Mouse (Mus musculus) cerebellum, postnatal 4 days (tissue): ENCODE measurements at regions not wholly inside any gene's neighbourhood (a gene's known extent, or its start where the extent isn't known, plus 50 kb on each side); places are given as distances from the start of the nearest gene placed in this dataset.

Experiments used
- DNase-seq, 2 experiments: peaks; one replicate each; pipeline ENCODE4 v3.0.0; 2022; ENCODE audit warnings: low spot score in 2 of 2, mixed read lengths in 1 of 2

DNA sequence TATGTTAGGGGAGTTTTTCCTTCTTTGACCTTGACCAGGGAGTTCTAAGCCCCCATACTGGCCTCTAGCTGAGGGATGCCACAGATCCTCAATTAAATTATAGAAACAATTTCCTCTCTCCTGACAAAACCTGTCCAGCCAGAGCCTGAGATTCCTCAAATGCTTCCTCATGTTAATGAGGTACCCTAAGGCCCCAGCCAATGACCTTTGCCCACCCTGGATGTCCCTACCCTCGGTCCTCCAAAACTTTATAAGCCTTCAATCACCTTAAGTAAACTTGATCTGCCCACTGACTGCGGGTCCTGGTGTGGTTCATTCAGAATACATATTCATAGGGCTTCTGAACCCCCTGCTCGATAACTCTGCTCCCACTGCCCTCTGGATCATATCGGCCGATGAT is 227.7 kb upstream of the Vstm2b start:
- no peak for DNase-seq

DNA sequence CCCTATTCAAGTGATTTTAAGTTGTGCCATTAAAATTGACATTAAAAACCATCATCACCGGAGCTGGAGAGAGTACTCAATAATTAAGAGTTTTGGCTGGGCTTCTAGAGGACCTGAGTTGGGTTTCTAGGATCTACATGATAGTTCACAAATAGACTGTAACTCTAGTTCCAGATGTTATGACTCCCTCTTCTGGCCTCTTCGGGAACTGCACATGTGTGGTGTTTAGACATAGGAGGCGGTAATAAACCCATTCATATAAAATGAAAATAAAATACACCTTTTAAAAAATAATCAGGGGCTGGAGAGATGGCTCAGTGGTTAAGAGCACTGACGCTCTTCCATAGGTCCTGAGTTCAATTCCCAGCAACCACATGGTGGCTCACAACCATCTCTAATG is 227.1 kb upstream of the Vstm2b start:
- no peak for DNase-seq

DNA sequence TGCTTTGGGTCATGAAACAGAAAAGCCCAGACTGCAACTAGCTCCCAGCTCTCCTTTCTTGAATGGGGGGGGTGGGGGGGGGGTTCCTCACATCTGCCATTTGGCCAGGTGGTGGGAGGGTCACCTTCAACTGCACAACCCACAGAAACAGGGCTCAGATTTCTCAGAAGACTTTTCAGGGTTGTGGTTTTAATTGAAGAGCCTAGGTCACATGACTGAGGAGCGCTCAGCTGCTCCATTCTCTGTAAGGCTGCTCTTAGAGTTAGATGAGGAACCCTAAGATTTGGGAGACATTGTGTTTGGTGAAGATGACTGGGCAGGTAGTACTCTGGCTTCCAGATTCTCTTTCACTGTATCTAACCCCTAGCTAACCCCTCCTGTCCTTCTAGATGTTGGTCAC is 225.8 kb upstream of the Vstm2b start:
- DNase-seq = no peak

DNA sequence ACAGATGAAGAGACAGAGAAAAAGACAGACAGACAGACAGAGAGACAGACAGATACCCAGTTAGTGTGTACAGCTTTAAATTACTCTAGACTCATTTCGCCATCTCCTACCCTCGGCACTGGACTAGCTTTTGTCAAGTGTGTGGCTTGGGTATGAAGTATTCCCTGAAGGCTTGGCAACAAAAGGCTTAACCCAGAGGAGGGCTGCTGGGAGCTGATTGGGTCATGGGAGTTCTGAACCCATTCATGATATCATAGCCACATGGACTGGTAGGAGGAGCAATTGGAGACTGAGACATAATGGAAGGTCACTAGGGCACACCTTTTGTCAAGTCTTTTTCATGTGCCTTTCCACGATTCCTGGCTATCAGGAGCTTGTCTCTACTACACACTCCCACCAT is 223.7 kb upstream of the Vstm2b start:
- no peak for DNase-seq

DNA sequence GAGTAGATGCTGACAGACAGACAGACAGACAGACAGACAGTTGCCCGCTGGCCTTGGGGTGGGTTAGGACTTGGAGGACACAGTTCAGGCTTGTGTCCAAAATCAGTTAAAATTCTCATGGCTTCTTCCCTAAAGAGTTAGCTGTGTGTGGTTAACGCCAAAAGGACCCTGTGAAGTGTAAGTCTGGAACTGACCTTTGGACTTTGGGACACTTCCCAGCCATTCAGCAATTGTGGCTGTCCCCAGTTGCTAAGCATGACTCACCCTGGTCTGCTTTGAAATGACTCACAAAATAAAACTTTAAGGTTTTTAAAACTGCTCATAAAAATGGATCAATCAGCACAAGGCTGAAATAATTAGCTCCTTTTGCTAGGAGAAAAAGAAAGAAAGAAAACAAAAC is 220.5 kb upstream of the Vstm2b start:
- DNase-seq = no peak

DNA sequence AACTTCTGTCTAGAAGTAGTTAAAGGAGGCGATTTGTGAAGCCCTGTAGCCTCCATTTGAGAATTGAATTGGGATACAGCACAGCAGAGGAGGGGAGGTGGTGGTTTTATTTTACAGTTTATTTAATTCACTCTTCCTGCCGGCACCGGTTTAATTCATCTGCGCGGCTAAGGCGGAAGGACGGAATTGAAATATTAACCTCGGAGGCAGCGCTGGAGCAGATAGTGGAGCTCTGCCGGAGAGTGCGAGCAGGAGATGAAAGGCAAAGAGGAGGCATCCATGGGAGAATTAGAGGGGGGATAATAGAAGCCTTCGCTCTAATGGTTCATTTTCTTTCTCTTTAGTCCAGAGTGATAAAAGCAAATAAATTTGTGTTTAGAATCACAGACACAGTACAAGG is 217.6 kb upstream of the Vstm2b start:
- DNase-seq = no peak

DNA sequence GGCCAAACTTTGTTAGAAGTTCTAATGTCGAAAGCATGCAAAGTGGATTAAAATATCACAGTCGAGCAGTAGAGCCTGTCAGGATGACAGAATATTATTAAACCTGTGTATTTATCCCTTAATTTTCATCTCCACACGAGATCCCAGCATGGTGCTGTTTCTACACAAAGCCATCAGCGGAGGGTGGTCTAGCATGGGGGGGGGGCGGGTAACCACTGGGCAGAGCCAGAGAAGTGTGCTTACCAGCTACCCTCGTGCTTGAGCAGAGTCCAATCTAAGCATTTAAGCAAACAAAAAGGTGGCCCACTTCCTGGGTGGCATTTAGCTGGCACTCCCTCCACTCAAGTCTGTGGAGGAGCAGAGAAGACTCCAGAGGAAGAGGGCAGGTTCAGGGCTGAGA is 217.1 kb upstream of the Vstm2b start:
- no peak for DNase-seq

DNA sequence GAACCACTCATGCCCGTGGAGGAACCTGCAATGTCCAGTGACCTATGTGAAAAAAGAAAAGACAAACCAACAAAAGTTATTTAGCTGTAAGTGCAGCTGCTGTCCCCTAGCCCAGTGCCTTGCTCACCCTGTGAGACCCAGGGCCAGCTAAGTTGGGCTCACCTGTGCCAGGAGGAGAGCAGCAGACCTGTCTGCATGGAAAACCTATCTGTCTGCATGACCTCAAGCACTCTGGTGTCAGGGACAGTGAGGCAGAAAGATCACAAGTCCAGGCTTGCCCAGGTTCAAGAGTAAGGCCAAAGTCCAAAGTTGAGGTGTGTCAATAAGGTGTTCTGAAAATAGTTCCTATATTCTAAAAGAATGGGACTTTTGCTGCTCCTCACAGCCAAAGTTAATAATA is 215.0 kb upstream of the Vstm2b start:
- no peak for DNase-seq

DNA sequence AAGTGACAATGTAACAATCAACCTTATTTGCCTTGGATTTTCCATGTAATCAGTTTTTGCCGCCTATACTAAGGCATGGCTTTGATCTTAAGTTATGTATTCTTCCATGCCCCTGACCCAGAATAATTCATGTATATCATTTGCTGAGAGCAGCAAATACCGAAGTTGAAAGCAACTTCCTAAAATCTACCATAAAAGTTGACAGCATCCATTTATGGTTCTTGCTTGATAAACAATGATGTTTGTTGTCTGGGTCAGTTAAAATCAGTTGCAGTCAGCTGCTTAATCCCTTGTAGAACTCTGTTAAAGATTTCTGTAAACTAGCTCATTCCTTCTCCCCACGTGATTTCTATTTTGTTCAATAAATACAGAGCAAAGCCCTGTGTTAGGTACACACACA is 214.5 kb upstream of the Vstm2b start:
- DNase-seq = no peak

DNA sequence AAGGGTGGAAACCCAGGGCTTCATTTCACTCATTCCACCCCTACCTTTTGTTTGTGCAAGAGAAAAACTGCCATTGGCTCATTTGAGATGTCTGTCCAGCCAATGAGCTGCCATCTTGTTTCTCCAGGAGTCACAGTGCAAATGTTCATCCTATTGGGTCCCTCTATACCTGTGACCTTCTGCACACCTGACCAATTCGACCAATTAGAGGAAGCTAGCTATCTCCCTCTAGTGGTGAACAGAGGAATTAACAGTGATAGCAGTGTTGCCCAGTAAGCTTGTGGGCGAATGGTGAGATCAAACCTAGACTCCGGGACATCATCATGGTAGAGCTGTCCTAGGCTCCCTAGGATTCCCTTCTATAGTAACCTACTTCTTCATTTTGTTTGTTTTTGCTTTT is 211.1 kb upstream of the Vstm2b start:
- no peak for DNase-seq

DNA sequence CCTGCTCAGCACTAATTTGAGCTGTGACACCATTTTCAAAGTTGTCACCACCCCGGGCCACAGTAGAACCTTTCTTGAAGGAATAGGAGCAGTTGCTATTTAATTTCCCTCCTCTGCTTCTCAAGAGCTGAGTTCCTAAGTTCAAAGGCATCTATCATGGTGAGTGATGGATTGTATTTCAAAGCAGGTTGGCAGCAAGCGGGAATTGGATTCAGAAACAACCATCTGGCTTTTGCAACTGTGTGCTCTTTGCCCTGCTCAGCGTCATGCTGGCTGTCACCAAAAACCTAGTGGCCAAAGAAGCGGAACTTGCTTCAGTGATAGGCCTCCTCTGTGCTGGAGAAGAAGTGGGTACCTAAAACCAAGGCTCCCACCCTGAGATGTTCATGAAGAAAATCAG is 209.6 kb upstream of the Vstm2b start:
- no peak for DNase-seq

DNA sequence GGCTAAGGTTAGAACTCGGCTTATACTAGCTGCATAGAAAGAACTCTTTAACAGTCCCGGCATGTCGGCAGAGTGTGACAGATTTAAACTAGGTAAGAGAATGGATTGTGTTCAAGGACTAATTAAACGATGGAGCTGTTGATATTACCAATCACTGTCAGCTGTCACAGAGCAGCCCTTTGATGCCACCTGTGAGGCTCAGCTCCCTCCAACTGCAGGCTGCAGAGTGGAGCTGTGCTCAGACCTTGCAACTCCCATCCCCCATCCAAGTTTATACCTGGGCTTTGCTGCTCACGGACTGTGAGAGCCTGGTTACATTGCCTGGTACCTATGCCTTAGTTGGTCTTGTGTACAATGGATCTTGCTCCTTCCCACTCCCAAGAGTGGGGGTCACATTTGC is 204.4 kb upstream of the Vstm2b start:
- no peak for DNase-seq

DNA sequence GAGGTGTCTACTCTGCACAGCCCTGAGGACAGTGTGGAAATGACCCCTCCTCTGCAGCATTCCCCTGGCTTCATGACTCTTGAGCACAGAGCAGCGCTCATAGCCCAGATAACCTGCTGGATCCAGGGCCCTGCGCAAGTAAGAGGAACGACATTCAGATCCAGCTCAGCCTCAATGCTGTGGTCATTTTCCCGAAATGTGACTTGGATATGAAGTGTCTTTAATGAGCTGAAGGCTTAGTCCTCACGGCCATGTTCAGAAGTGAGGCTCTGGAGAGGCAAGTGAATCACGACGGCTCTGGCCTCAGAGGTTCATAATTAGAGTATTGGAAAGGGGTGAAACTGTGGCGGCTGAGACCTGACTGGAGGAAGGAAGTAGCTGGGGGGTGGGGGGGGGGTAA is 200.6 kb upstream of the Vstm2b start:
- no peak for DNase-seq

DNA sequence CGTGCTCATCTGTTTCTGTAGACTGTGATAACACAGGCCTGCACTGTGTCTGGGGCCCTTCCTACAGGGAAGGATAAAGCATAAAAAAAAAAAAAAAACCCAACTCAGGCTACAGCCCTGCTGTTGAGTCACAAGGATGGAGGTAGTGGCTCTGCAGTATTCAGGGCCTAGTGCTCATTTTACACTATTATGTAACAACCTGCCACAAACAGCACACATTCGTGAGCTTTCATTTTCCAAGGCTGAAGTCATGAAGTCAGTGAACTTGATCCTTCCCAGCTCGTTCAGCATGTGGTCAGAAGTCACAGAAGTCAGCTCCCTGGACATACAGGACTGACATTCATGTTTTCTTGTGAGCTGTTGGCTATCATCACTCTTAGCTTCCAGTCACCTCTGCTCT is 199.8 kb upstream of the Vstm2b start:
- DNase-seq = no peak

DNA sequence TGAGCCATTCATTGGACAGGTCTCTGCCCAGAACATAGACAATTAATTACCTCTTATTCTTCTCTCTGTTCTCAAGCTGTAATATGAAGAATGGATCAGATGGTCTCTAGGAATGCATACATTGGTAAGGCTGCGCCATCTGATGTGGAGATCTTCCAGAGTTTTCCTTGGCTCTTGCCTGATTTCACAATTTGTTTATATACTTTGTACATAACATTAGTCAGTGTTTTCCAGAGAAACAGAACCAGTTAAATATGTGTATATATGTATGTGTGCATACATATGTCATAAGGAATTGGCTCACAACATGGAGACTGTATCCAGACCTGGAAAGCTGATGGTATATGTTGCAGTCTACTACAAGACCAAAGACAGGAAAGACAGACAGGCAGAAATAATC is 198.5 kb upstream of the Vstm2b start:
- no peak for DNase-seq

DNA sequence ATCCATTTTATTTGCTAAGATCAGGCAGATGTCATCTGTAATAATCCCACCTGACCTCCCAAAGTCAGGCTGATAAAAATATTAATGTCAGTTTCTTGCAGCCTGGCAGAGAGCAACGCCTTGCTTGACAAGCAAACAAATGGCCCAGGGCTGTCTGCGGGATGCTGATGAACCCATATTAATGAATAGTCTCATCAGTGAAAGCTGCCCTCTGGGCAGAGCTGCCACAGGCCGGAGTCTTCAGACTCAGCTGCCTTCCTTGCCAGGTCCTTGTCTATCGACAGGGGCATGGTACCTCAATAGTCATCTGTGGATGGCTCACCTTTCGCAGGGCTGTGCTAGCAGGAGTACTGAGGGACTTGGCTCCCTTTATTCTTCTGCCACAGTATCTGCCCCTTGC is 197.5 kb upstream of the Vstm2b start:
- no peak for DNase-seq

DNA sequence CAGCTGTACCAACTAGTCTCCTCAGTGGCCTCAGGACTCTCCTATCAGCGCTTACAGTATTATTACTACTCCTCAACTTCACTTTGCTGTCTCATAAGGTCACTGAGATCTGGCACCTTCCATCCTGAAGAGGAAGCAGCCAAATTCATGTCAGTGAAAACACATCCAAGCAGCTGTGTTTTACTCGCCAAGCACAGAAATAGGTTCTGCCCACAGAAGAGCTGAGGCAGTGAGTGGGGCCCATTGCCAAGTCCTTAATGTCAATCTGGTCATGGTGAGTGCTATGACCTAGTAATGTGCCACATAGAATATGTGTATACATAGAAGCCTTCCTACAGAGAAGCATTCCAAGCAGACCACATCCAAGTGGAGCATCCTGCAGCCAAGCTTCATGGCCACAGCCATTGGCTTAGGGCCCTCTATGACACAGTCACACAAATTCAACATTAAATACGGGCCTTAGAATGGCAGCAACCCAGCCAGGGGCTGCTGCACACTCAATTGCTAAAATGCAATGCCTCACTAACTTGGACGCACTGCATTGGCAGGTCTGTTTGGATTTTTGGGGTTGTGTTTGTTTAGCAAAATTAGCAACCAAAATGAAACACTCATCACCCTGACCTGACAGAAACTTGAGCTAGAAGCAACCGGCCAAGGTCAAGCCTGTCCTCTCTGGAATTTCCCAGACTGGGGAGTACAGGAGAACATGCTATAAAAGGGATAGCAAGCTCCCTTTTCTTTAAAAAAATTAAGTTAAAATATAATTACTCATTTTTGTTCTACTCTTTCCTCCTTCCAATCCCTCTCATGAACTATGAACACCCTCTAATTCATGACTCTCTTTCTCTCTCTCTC is 195.7 kb upstream of the Vstm2b start:
- DNase-seq = no peak

DNA sequence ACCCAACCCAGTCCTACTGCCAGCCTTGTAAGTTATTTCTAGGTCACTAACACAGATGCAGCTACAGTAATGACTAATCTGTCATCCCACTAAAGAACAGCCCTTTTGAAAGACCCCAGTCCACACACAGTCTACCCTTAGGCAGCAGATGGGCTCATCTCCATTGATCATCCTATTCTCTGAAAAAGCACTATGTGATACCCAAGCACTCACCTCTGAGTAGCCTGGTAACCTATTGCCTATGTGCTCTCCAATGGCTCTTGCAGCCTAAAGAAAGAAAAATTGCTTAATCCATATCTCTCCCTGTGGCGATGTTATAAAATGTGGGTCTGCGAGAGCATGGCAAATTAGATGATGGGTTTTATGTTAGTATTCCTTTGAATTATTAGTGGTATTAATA is 189.9 kb upstream of the Vstm2b start:
- DNase-seq = no peak

DNA sequence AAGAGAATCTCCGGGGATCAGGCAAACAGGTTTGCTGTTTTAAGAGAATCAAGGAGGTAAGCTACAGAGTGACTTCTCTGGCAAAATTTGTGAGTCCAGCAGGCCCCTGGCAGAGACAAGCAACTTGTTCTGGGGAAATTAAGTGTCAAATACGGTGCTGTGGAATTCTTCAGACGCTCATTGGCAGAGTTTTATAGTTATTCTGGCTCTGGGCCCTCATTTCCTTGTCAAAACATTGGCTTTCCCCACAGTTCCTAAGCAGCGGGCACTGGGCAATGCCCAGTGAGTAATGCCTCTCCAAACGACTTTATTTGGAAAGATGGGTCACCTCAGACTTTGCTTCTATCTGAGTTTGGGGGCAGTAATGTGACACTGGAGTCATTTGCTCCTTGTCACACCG is 180.1 kb upstream of the Vstm2b start:
- DNase-seq = no peak

DNA sequence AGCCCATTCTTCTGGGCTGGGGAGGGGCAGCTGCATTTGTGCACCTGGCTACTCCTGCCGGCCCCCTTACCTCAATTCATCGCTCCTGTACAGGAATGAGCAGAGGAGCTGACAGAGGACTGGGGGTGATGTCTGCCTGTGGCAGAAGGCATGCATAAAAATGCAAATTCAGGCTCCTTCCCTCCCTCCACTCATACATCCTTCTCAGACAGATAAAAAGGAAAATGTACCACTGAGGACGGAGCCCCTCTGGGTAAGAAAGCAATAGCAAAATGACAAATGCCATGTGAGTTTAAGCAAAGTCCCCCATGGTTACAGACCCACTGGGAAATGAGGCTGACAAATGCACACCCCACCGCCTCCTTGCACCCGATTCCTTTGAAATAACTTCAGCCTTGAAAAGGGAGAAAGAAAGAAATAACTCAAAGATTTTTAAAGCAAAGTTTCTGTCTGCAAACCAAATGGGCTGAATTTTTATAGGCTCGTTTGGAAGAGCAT is 161.1 kb upstream of the Vstm2b start:
- no peak for DNase-seq

DNA sequence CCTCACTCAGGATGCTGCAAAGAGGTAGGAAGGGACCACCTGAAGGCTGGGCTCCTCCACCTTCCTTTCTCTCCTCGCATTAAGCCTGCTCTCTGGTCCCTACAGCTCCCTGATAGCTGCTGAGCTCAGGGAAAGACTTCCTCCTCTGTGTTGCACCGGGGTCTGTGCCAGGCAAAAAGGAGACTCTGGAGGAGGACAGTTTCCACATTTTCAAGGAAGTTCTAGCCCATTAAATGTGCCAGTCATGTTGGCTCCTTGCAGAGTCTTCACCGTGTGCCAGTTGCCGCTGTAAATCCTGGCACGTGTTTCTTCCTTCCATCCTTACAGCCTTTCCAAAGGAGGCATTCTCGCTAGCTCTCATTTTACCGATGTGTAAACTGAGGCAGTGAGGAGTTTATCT is 160.6 kb upstream of the Vstm2b start:
- no peak for DNase-seq

DNA sequence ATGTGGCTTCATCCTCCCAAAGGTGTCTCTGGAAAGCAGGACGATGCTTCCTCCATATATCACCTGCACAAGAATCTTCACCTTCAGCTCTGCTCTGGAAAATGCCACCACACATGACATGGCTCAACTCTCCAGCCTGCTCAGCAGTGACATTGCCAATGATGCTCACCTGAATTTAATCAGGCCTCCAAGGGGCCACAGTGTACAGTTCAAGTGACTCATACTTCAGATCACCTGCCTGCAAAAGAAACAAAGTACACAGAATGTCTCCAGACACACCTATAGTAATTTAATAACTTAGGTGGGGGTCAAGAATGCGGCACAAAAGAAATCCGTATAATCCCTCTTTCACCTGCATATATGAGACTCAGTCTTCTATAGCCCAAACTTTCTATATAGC is 160.0 kb upstream of the Vstm2b start:
- DNase-seq = no peak

DNA sequence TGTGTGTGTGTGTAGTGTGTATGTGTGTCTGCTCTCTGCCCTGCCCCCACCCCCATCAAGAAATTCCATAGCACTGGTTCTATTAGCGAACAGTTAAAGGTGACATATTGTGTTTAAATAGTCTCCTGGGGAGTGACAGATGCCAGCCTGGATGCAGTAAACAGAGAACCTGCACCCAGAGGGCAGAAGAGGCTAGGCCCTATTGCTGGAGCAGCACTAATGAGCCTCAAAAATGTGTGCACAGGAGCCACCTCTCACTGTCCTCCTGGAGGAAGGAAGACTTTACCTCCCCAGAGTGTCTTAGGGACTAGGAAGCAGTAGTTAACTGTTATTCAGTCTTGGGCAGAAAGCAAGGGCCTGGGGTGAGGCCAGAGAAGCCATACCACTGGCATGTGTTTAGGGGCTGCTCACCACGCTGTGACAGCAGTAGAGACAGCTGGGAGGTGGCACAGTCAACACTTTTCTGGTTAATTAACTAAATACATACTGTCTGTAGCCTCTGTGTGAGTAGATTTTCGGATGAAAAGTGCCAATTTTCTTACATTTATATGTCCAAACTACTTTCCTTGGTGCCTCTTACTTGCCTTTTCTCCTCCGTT is 155.5 kb upstream of the Vstm2b start:
- DNase-seq = peak in 1 of 2 experiments; percentile 3

DNA sequence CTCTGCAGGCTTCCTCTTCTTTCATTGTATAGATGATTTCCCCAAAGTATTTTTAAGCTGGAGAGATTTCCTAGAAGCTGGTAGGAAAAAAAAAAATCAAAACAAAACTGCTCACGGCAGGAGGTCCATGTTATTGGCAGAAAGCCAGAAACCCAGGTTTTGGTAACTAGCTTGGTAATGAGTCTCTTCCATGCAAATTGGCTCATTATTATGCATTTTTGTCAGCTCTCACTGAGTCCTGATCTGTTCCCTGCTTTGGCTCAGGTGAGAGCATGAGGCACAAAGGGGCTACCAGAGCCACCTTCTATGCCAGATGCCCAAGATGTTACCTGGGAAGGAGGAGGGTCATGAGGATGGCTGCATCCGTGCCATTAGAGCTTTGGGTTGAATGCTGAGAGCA is 146.3 kb upstream of the Vstm2b start:
- peak; percentile 33 to 51 for DNase-seq
